Mouse (Mus musculus) heart, embryonic 13.5 days (tissue): ENCODE measurements at regions not wholly inside any gene's neighbourhood (a gene's known extent, or its start where the extent isn't known, plus 50 kb on each side); places are given as distances from the start of the nearest gene placed in this dataset.

Experiments used
- ATAC-seq: fragments of 200-750 bp; cut with Nextera tagmentation; 2 replicates; pipeline ENCODE4 v1.8.0; 2017; ENCODE audit warnings: moderate TSS enrichment; ENCODE audit not compliant: insufficient number of reproducible peaks, low FRiP score, low TSS enrichment; ENCODE audit errors: extremely low read depth
- H3K27ac ChIP-seq: fragments of 300-500 bp; sonication (generic); replicated peaks from 2 replicates; pipeline ENCODE4 v1.5.1; 2015; ENCODE audit warnings: moderate library complexity, mild to moderate bottlenecking, inconsistent platforms
- H3K27me3 ChIP-seq: fragments of 300-500 bp; sonication (generic); replicated peaks from 2 replicates; pipeline ENCODE4 v1.6.1; 2015; ENCODE audit warnings: mild to moderate bottlenecking, inconsistent platforms
- H3K36me3 ChIP-seq: fragments of 300-500 bp; sonication (generic); 2 replicates; pipeline ENCODE4 v1.6.1; 2015; ENCODE audit warnings: mild to moderate bottlenecking, inconsistent platforms
- H3K4me1 ChIP-seq: fragments of 300-500 bp; sonication (generic); 2 replicates; pipeline ENCODE4 v1.6.1; 2015; ENCODE audit warnings: inconsistent platforms
- H3K4me2 ChIP-seq: fragments of 300-500 bp; sonication (generic); 2 replicates; pipeline ENCODE4 v1.6.1; 2015; ENCODE audit warnings: inconsistent platforms, mild to moderate bottlenecking, moderate library complexity
- H3K4me3 ChIP-seq: fragments of 300-500 bp; sonication (generic); 2 replicates; pipeline ENCODE4 v1.5.1; 2015; ENCODE audit warnings: moderate library complexity, mild to moderate bottlenecking, inconsistent platforms
- H3K9ac ChIP-seq: fragments of 300-500 bp; sonication (generic); 2 replicates; pipeline ENCODE4 v1.6.1; 2015; ENCODE audit warnings: inconsistent platforms, mild to moderate bottlenecking, moderate library complexity
- H3K9me3 ChIP-seq: fragments of 300-500 bp; sonication (generic); 2 replicates; pipeline ENCODE4 v1.6.1; 2016; ENCODE audit warnings: inconsistent platforms
- WGBS: fragments of 180-500 bp; shearing (Covaris S2); methylation state at CpG from one replicate; pipeline ENCODE4 v1.1.7; 2015; ENCODE audit warnings: mixed read lengths; 5-methylcytosine and 5-hydroxymethylcytosine counted together

DNA sequence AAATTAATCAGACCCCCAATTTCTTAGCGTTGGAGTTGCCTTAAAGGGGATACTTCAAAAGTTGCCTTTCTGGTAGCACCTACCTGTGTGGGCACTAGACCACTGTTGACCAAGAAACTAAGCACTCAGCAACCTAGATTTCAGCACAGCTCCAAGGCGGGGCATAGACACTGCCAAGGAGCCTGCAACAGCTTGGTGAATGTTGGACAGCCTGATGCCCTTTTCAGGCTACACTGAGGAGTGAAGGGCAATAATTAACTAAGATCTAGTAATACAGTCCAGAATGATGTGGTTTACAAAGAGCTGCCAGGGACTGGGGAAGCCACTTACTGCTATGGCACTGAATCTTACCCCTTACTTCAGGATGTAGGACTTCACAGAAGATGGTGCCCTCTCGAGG, 304.9 kb downstream of the Satb1 start:
- Histone ChIP-seq H3K4me1 (no peaks in the 10 kb centered on the region), H3K27ac (no peak overlapping the region), H3K9me3 (no peaks in the 10 kb centered on the region), H3K36me3 (no peaks in the 10 kb centered on the region), H3K4me2 (no peak overlapping the region), H3K27me3 (no peaks in the 10 kb centered on the region), H3K4me3 (no peak overlapping the region), H3K9ac (no peak overlapping the region)
- 75% methylated on average over 3 of the region's 3 CpGs for WGBS
- ATAC-seq = no peak

DNA sequence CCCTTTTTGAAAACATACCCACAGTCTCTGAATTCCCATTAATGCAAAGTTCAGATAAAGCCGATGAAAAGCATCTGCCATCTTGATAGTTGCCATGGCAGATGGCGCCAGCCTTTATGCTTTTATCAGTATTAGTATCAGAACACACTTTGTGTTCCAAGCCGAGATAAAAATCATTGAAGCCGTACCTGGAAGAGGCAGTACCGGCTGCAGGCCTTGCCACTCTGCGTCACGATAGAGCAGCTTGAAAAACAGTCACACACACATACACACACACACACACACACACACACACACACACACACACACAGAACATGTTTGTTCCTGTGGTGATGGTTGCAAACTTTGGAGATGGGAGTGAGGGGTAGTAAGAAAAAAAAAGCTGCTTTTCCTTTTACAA, 306.2 kb downstream of the Satb1 start:
- Histone ChIP-seq H3K4me2 (no peak overlapping the region), H3K27ac (no peak overlapping the region), H3K27me3 (no peaks in the 10 kb centered on the region), H3K4me3 (no peak overlapping the region), H3K4me1 (no peaks in the 10 kb centered on the region), H3K36me3 (no peaks in the 10 kb centered on the region), H3K9me3 (no peaks in the 10 kb centered on the region), H3K9ac (no peak overlapping the region)
- WGBS = 55% methylated on average over 7 of the region's 7 CpGs
- no peak for ATAC-seq

DNA sequence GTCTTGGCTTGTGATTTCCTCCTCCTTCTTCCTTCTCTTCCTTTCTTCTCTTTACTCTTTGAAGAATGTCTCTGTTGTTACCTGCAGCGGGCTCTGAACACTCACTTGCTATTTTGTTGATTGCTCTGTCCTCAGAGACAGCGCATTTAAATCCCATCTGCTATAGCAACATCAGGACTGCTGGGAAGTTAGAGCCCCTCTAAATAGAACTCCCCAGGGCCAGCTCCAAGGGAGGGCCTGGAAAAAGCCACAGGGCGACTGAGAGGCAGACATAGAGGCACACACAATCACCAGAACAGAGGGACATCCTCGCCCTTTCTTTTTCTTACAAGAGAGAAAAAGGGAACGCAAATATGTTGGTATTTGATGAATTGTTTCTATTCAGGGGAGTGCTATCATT, 306.6 kb downstream of the Satb1 start:
- WGBS = 26% methylated on average over 5 of the region's 5 CpGs
- no peak overlapping the region for H3K4me3 ChIP-seq

DNA sequence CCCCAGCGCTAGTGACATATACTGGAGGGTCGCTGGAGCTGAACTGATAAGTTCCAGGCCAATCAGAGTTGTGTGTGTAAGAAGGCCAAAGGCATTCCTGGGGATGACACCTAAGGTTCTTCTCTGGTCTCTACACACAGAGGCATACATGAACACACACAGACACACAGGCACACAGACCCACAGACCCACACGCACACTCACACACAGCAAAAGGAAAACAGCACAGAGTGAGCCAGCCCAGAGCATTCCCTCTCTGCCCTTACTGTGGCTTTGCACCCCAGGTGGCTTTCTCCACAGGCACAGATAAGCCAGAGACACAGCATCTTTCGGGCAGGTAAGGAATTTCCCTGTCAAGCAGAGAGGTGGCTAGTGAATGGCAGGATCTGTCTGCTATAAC, 307.1 kb downstream of the Satb1 start:
- Histone ChIP-seq H3K9ac (no peak overlapping the region), H3K36me3 (no peaks in the 10 kb centered on the region), H3K4me3 (no peak overlapping the region), H3K27me3 (no peaks in the 10 kb centered on the region), H3K9me3 (no peaks in the 10 kb centered on the region), H3K27ac (no peak overlapping the region), H3K4me2 (no peak overlapping the region), H3K4me1 (no peaks in the 10 kb centered on the region)
- 28% methylated on average over 4 of the region's 4 CpGs for WGBS
- ATAC-seq = no peak

More for the DNA sequence above, 306.6 kb downstream of the Satb1 start:
- no peaks in the 10 kb centered on the region for H3K36me3 ChIP-seq
- no peak for ATAC-seq
- no peak overlapping the region for H3K27ac ChIP-seq
- no peak overlapping the region for H3K4me2 ChIP-seq
- no peak overlapping the region for H3K9ac ChIP-seq
- no peaks in the 10 kb centered on the region for H3K9me3 ChIP-seq
- H3K4me1 ChIP-seq = no peaks in the 10 kb centered on the region
- H3K27me3 ChIP-seq = no peaks in the 10 kb centered on the region

DNA sequence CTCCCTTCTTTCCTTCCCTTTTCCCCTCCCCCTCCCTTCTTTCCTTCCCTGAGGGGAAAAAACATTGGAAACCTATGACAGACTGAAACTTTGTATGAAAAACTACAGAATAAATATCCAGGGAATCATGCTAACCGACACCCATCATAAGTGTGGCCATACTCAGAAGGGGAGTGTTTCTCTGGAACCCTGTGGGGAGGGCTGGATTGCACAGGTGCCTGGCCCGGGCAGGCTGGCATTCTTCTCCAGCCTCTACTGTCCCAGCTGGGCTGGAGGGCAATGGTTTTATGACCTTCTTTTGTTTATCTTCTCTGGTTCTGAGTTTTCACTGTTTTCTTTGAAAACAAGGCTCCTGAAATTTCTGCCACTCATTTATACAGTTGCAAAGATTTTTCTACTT, 307.9 kb downstream of the Satb1 start:
- 59% methylated on average over 2 of the region's 2 CpGs for WGBS
- no peaks in the 10 kb centered on the region for H3K4me1 ChIP-seq

DNA sequence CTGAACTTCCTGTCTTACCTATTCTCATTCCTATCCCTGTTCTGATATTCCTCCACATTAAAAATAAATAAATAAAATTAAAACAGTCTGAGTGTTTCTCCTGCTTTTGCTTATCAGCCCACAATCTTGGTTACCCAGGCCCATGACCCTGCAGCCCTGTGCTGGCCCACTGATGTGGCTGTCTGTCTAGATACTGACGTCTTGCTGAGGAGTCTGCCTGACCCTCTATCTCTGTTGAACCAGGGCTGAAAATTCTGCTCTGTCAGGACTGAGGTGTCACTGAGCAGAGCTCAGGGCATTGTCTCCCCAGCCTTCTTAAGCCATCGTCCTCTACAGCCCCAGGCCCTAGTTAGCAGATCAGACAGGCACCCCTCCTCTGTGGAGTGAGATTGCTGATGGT, 321.2 kb downstream of the Satb1 start:
- no peaks in the 10 kb centered on the region for H3K9me3 ChIP-seq

More for the DNA sequence above, 307.9 kb downstream of the Satb1 start:
- Histone ChIP-seq H3K4me2 (no peak overlapping the region), H3K9me3 (no peaks in the 10 kb centered on the region), H3K27me3 (no peaks in the 10 kb centered on the region), H3K9ac (no peak overlapping the region), H3K4me3 (no peak overlapping the region), H3K36me3 (no peaks in the 10 kb centered on the region), H3K27ac (no peak overlapping the region)
- ATAC-seq = no peak

DNA sequence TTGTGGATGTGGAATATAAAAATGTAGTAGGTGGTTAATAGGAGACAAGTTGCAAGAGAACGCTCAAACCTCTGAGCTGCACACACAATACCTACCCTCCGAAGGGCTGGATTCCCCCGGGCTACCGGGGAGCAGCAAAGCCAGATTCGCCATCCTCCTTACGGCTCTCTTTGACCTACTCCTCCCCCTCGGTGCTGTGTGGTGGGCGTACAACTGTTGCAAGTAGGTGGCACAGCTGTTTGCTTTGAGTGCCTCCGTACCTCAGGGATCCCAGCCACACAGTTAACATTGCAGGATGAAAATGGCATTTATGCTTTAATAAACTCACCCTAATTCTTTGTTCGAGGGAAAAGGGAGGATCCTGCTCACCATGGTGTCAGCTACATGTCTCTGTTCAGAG, 321.6 kb upstream of the Tbc1d5 start:
- H3K4me2 ChIP-seq = no peak overlapping the region
- no peak overlapping the region for H3K4me3 ChIP-seq
- no peak overlapping the region for H3K9ac ChIP-seq
- H3K27me3 ChIP-seq = no peaks in the 10 kb centered on the region
- no peak overlapping the region for H3K27ac ChIP-seq
- H3K4me1 ChIP-seq = no peaks in the 10 kb centered on the region
- WGBS = 77% methylated on average over 10 of the region's 10 CpGs
- H3K36me3 ChIP-seq = no peaks in the 10 kb centered on the region
- no peaks in the 10 kb centered on the region for H3K9me3 ChIP-seq
- ATAC-seq = no peak

More for the DNA sequence above, 321.2 kb downstream of the Satb1 start:
- Histone ChIP-seq H3K36me3 (no peaks in the 10 kb centered on the region), H3K4me3 (no peak overlapping the region), H3K27ac (no peak overlapping the region), H3K4me2 (no peak overlapping the region), H3K27me3 (no peaks in the 10 kb centered on the region), H3K9ac (no peak overlapping the region), H3K4me1 (no peaks in the 10 kb centered on the region)
- 25% methylated on average over 2 of the region's 2 CpGs for WGBS
- no peak; the same call in 1 of the 2 replicates for ATAC-seq

DNA sequence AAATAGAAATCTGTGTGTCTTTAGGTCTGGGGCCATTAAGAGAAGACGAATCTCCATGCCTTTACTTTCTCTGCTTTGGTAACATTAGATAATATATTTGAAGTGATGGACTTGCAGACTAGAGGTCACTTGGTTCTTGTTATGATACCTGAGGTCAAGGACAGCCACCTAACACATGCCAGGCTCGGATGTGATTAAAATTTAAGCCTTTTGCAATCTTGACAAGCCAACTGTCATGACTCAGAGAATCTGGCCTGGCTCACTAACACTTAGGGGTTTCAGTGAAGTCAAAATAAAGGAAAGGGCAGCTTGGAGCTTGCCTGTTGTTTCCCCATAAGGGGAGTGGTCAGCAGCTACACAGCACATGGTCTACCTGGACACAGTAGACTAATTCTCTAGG, 320.4 kb upstream of the Tbc1d5 start:
- H3K27me3 ChIP-seq = no peaks in the 10 kb centered on the region
- no peaks in the 10 kb centered on the region for H3K4me1 ChIP-seq
- no peaks in the 10 kb centered on the region for H3K36me3 ChIP-seq
- H3K4me3 ChIP-seq = no peak overlapping the region
- H3K9me3 ChIP-seq = no peaks in the 10 kb centered on the region
- H3K4me2 ChIP-seq = no peak overlapping the region
- WGBS = 57% methylated on average over 2 of the region's 2 CpGs
- no peak overlapping the region for H3K9ac ChIP-seq
- H3K27ac ChIP-seq = no peak overlapping the region
- ATAC-seq = no peak

DNA sequence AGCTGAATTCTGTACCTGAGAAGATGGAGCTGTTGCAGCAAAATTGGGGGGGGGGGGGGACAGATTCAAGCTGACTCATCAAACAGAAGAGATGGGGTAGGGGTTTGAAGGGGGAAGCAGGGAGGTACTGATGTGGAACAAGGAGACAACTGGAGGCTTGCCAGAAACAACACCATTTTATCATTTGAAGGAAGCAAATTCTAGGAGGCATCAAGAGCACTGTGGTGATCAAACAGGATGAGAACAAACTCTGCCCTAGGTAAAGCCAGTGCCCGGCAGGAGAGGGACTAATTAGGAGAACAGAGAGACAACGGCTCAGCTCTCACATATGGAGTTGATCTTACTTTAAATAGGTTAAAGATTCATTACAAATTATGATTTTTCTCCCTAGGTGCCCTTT, 315.9 kb upstream of the Tbc1d5 start:
- H3K4me1 ChIP-seq = no peaks in the 10 kb centered on the region
- no peaks in the 10 kb centered on the region for H3K36me3 ChIP-seq
- H3K27ac ChIP-seq = no peak overlapping the region
- WGBS = 45% methylated on average over 2 of the region's 2 CpGs
- no peak overlapping the region for H3K4me3 ChIP-seq
- no peak for ATAC-seq
- no peaks in the 10 kb centered on the region for H3K27me3 ChIP-seq
- H3K9ac ChIP-seq = no peak overlapping the region
- H3K9me3 ChIP-seq = no peaks in the 10 kb centered on the region
- no peak overlapping the region for H3K4me2 ChIP-seq

DNA sequence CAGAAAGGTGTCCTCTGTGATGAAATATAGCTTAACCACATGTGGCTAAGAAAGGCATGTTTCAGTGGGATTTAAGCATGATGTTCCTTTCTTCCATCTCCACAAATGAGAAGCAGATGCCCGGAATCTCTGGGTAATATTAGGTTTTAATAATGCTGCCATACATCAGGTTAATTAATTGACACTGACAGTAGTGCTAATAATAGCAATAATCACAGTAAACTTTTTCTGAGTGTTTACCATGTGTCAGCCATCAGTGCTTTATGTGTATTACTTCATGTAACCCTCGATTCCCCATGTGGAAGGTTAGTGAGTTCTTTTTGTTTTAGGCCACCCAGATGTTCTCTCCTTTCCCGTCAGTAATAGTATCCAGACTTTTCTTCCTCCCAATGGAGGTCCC, 310.2 kb upstream of the Tbc1d5 start:
- H3K9me3 ChIP-seq = no peaks in the 10 kb centered on the region
- H3K36me3 ChIP-seq = no peaks in the 10 kb centered on the region
- no peak for ATAC-seq
- no peak overlapping the region for H3K27ac ChIP-seq
- no peak overlapping the region for H3K4me2 ChIP-seq
- H3K27me3 ChIP-seq = no peaks in the 10 kb centered on the region
- no peak overlapping the region for H3K9ac ChIP-seq
- WGBS = 70% methylated on average over 3 of the region's 3 CpGs
- no peak overlapping the region for H3K4me3 ChIP-seq
- H3K4me1 ChIP-seq = no peaks in the 10 kb centered on the region

DNA sequence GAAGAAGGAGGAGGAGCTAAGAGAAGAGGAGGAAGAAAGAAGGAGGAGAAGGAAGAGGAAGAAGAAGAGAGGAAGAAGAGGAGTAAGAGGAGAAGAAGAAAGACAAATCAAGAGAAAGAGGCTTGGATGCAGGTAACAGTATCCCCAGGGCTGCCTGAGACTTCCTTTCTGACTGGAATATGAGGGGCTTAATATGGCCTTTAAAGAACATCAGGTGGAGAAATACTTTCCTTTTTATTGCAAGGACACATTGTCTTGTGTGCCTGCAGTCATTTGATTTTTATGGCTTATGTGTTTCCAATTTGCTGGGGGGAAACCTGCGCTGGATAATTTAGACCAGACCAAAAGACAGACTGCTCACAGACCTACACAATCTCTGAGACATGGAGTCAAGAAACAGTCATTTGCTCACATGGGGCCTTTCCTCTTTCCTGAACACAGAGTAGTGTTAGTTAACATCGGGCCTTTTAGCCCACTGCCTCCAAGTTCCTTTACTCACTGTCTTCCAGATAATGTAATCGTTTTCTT, 308.8 kb upstream of the Tbc1d5 start:
- H3K27me3 ChIP-seq = no peaks in the 10 kb centered on the region
- ATAC-seq = no peak
- H3K4me2 ChIP-seq = no peak overlapping the region
- H3K27ac ChIP-seq = no peak overlapping the region
- no peaks in the 10 kb centered on the region for H3K9me3 ChIP-seq
- no peaks in the 10 kb centered on the region for H3K4me1 ChIP-seq
- 79% methylated on average over 3 of the region's 3 CpGs for WGBS
- no peak overlapping the region for H3K9ac ChIP-seq
- no peaks in the 10 kb centered on the region for H3K36me3 ChIP-seq
- H3K4me3 ChIP-seq = no peak overlapping the region

DNA sequence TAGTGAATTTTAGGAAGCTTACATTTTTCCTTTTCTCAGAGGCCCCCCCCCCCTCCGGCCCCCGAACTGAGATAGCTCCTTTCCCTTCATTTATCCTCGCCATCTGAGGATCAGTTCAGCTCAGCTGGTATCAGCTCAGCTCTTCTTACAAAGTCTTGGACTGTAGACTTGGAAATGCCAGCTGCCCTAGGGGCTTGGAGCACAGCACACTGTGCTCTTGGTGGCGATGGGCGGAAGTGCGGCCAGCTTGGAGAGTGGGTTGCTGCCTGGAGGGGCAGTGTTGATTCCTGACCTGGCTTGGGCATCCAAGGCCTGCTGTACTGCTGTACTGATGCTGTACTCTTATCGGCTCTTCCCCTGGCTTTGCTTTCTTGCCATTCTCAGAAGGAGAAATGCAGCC, 298.7 kb upstream of the Tbc1d5 start:
- Histone ChIP-seq H3K4me3 (no peak overlapping the region), H3K27ac (no peak overlapping the region), H3K36me3 (no peaks in the 10 kb centered on the region), H3K4me2 (no peak overlapping the region), H3K9me3 (0 out of 2 replicates have a peak, but pooled peaks cover 3% of the 10 kb centered on the region), H3K9ac (no peak overlapping the region), H3K27me3 (no peaks in the 10 kb centered on the region), H3K4me1 (no peaks in the 10 kb centered on the region)
- ATAC-seq = no peak
- WGBS = 68% methylated on average over 7 of the region's 7 CpGs
